Mouse (Mus musculus): ENCODE results near the gene Hoxb13. TPM values are rescaled to one million over a fixed set of nuclear protein-coding genes. Genes with fewer than 3 reads are reported as not detected.

Gene Hoxb13
- polyA plus RNA-seq, 1 experiment, result 0.04 TPM

GRCm38 (mm10) chr11:96177546-96178174 is 16.5 kb upstream of the Hoxb13 start:
- Histone ChIP-seq H3K36me3 (ENCODE audit: control insufficient read depth, insufficient read depth, low read length) (no peaks in the 10 kb centered on the region), H3K27me3 (ENCODE audit: control insufficient read depth, insufficient read depth, low read length) (peaks cover 17% of the 10 kb centered on the region), H3K4me3 (ENCODE audit: control insufficient read depth, low read depth, low read length) (no peak overlapping the region; the same call in 1 of the 2 replicates), H3K27ac (ENCODE audit: control insufficient read depth, insufficient read depth, low read depth, low read length) (no peak overlapping the region), H3K4me1 (ENCODE audit: control insufficient read depth, insufficient read depth, low read length) (peaks cover 11% of the 10 kb centered on the region)
- no peak for TF ChIP-seq CTCF (IDR thresholded peaks at IDR 0.05; ENCODE audit: control insufficient read depth, insufficient read depth, insufficient replicate concordance, low read depth, low read length)
- TF ChIP-seq POLR2A (IDR thresholded peaks at IDR 0.05; ENCODE audit: control insufficient read depth, low read depth, low read length), result no peak

GRCm38 (mm10) chr11:96178356-96178755 is 15.8 kb upstream of the Hoxb13 start:
- no peak overlapping the region for H3K4me3 ChIP-seq (ENCODE audit: control insufficient read depth, low read depth, low read length)
- peaks cover 11% of the 10 kb centered on the region for H3K4me1 ChIP-seq (ENCODE audit: control insufficient read depth, insufficient read depth, low read length)
- peaks cover 17% of the 10 kb centered on the region for H3K27me3 ChIP-seq (ENCODE audit: control insufficient read depth, insufficient read depth, low read length)
- no peaks in the 10 kb centered on the region for H3K36me3 ChIP-seq (ENCODE audit: control insufficient read depth, insufficient read depth, low read length)
- TF ChIP-seq POLR2A (IDR thresholded peaks at IDR 0.05; ENCODE audit: control insufficient read depth, low read depth, low read length) (no peak), CTCF (IDR thresholded peaks at IDR 0.05; ENCODE audit: control insufficient read depth, insufficient read depth, insufficient replicate concordance, low read depth, low read length) (no peak)
- H3K27ac ChIP-seq (ENCODE audit: control insufficient read depth, insufficient read depth, low read depth, low read length), result no peak overlapping the region

- H3K27me3 ChIP-seq (ENCODE audit: control insufficient read depth, insufficient read depth, low read length), result peaks cover 17% of the 10 kb centered on the region
- H3K4me3 ChIP-seq (ENCODE audit: control insufficient read depth, low read depth, low read length), result no peak overlapping the region
- no peaks in the 10 kb centered on the region for H3K36me3 ChIP-seq (ENCODE audit: control insufficient read depth, insufficient read depth, low read length)
- no peak overlapping the region for H3K27ac ChIP-seq (ENCODE audit: control insufficient read depth, insufficient read depth, low read depth, low read length)
- H3K4me1 ChIP-seq (ENCODE audit: control insufficient read depth, insufficient read depth, low read length), result peaks cover 11% of the 10 kb centered on the region
- TF ChIP-seq POLR2A (IDR thresholded peaks at IDR 0.05; ENCODE audit: control insufficient read depth, low read depth, low read length) (no peak), CTCF (IDR thresholded peaks at IDR 0.05; ENCODE audit: control insufficient read depth, insufficient read depth, insufficient replicate concordance, low read depth, low read length) (no peak)
Observed at GRCm38 (mm10) chr11:96178911-96179503, 15.1 kb upstream of the Hoxb13 start.

DNA sequence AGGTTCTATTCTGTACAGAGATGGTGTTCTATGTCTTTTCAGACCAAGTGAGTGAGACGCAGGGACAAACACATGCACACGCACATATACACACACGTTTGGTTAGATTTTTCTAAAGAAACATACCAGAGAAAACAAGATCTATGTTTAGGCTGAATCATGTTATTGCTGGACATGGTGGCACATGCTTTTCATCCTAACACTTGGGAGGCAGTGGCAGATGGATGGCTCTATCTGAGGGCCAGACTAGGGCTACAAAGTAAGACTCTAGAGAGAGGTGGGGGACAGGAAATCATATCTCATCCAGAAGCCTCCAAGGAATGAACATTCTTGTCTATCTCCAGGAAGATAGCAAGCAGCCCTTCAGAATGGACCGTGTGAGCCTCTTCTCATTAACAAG is 13.1 kb upstream of the Hoxb13 start:
- no peaks in the 10 kb centered on the region for H3K36me3 ChIP-seq (ENCODE audit: control insufficient read depth, insufficient read depth, low read length)
- peaks cover 13% of the 10 kb centered on the region for H3K27me3 ChIP-seq (ENCODE audit: control insufficient read depth, insufficient read depth, low read length)
- no peak overlapping the region for H3K27ac ChIP-seq (ENCODE audit: control insufficient read depth, insufficient read depth, low read depth, low read length)
- H3K4me1 ChIP-seq (ENCODE audit: control insufficient read depth, insufficient read depth, low read length), result peaks cover 11% of the 10 kb centered on the region
- H3K4me3 ChIP-seq (ENCODE audit: control insufficient read depth, low read depth, low read length), result no peak overlapping the region
- TF ChIP-seq POLR2A (IDR thresholded peaks at IDR 0.05; ENCODE audit: control insufficient read depth, low read depth, low read length) (no peak), CTCF (IDR thresholded peaks at IDR 0.05; ENCODE audit: control insufficient read depth, insufficient read depth, insufficient replicate concordance, low read depth, low read length) (no peak)

DNA sequence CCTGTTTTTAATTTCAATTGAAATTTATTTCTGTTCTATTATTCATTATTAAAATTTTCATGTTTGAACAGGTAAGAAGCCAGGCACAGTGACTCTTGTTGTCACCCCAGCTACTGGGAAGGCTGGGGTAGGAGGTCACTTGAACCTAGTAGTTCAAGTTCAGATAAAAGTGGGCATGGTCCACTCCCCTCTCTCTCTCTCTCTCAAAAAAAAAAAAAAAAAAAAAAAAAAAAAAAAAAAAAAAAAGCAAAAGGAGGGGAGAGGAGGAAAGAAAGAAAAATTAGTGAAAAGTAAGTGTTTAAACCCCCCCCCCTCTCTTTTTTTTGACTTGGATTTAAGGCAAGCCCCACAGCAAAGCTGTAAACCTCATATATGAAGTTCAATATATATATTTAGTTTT is 9.9 kb upstream of the Hoxb13 start:
- Histone ChIP-seq H3K36me3 (ENCODE audit: control insufficient read depth, insufficient read depth, low read length) (no peaks in the 10 kb centered on the region), H3K4me3 (ENCODE audit: control insufficient read depth, low read depth, low read length) (no peak overlapping the region), H3K27me3 (ENCODE audit: control insufficient read depth, insufficient read depth, low read length) (peaks cover under 1% of the 10 kb centered on the region; the same call in 1 of the 2 replicates), H3K27ac (ENCODE audit: control insufficient read depth, insufficient read depth, low read depth, low read length) (no peak overlapping the region), H3K4me1 (ENCODE audit: control insufficient read depth, insufficient read depth, low read length) (peaks cover 4% of the 10 kb centered on the region)
- TF ChIP-seq CTCF (IDR thresholded peaks at IDR 0.05; ENCODE audit: control insufficient read depth, insufficient read depth, insufficient replicate concordance, low read depth, low read length) (no peak), POLR2A (IDR thresholded peaks at IDR 0.05; ENCODE audit: control insufficient read depth, low read depth, low read length) (no peak)

DNA sequence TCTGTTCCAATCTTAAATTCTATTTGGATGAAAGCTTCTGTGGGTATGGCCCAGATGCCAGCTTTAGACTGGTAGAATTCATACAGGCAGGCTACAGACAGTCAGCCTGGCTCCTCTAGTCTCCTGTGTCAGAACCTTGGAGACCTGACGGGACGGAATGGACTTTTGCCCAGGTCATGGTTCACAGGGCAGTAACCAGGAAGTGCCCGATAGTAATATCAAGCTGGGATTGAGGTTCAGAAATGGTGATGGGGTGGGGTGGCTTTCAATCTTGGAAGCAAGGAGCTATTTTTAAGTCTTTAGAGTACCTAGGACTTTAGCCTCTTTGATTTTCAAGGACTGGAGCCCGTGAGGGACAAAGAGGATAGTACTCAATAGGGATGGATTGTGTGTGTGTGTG is 6.8 kb upstream of the Hoxb13 start:
- TF ChIP-seq POLR2A (IDR thresholded peaks at IDR 0.05; ENCODE audit: control insufficient read depth, low read depth, low read length) (no peak), CTCF (IDR thresholded peaks at IDR 0.05; ENCODE audit: control insufficient read depth, insufficient read depth, insufficient replicate concordance, low read depth, low read length) (no peak)
- H3K27ac ChIP-seq (ENCODE audit: control insufficient read depth, insufficient read depth, low read depth, low read length), result no peak overlapping the region
- H3K4me3 ChIP-seq (ENCODE audit: control insufficient read depth, low read depth, low read length), result no peak overlapping the region
- peaks cover 6% of the 10 kb centered on the region for H3K4me1 ChIP-seq (ENCODE audit: control insufficient read depth, insufficient read depth, low read length)
- no peaks in the 10 kb centered on the region for H3K36me3 ChIP-seq (ENCODE audit: control insufficient read depth, insufficient read depth, low read length)
- H3K27me3 ChIP-seq (ENCODE audit: control insufficient read depth, insufficient read depth, low read length), result peaks cover 4% of the 10 kb centered on the region; the same call in 1 of the 2 replicates

GRCm38 (mm10) chr11:96189810-96190522 is 4.2 kb upstream of the Hoxb13 start:
- H3K27ac ChIP-seq (ENCODE audit: control insufficient read depth, insufficient read depth, low read depth, low read length), result no peak overlapping the region
- H3K4me3 ChIP-seq (ENCODE audit: control insufficient read depth, low read depth, low read length), result no peak overlapping the region
- TF ChIP-seq POLR2A (IDR thresholded peaks at IDR 0.05; ENCODE audit: control insufficient read depth, low read depth, low read length) (no peak), CTCF (IDR thresholded peaks at IDR 0.05; ENCODE audit: control insufficient read depth, insufficient read depth, insufficient replicate concordance, low read depth, low read length) (no peak)
- H3K27me3 ChIP-seq (ENCODE audit: control insufficient read depth, insufficient read depth, low read length), result peaks cover 6% of the 10 kb centered on the region
- H3K36me3 ChIP-seq (ENCODE audit: control insufficient read depth, insufficient read depth, low read length), result no peaks in the 10 kb centered on the region
- H3K4me1 ChIP-seq (ENCODE audit: control insufficient read depth, insufficient read depth, low read length), result peaks cover 24% of the 10 kb centered on the region

All from testis, adult 2 months (tissue).